Mouse (Mus musculus): Measurements from ENCODE around the gene Retsat. TPM values are rescaled to one million over a fixed set of nuclear protein-coding genes. Genes with fewer than 3 reads are reported as not detected.

Retsat gene
- 10 to 100 TPM; 70.2 to 71.6 TPM for total RNA-seq (2021)
- long read RNA-seq, experiment 1, transcript Retsat-201 (11 exons, 3,027 nt): major isoform, 43 of 54 reads
- long read RNA-seq, experiment 1, partial matches to known transcripts: 9 of 54 reads
- long read RNA-seq, experiment 1, other reads (novel, unspliced or antisense): 2 of 54 reads
- long read RNA-seq, experiment 2, transcript Retsat-201 (11 exons, 3,027 nt): major isoform, 63 of 78 reads
- long read RNA-seq, experiment 2, partial matches to known transcripts: 13 of 78 reads
- long read RNA-seq, experiment 2, other reads (novel, unspliced or antisense): 2 of 78 reads

GRCm38 (mm10) chr6:72597956-72598753 is at the start of gene Retsat, which contains the start of gene Elmod3:
Gene Retsat (plus strand): TSS chr6:72598475.
Gene Elmod3 (minus strand): TSS chr6:72598413.
- DNase-seq: peak; percentile 93 to 94
- intact Hi-C loops (cut with DNase I): no loop called here

DNA sequence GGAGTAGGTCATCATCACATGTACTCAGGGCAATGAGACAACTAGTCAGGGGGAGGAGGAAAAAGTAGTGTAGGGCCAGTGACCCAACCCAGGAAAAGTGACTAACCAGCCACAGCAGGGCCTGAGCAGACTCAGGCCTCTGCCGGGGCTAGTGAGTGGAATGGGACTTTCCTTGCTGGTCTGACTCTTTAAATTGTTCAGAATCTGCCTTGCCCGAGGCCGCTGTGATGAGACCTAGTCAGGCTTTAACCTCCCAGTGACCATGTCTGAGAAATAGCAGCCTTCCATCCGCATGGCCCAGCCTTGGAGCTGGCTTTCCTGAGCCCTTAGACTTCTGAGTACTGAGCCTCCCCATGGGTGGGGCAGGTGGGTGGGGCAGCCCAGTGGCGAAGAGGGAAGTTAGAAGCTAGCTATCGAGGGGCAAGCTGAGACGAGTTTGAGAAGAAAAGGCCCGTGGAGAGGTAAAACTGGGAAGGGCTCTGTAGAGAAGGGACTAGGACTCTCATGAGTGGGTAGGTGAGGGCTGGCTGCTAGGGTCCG is 49.2 kb upstream of the Retsat start:
- DNase-seq: peak in 1 of 2 experiments; percentile 61
- intact Hi-C loops (cut with DNase I): no loop called here

- no peak for DNase-seq
- intact Hi-C loops (cut with DNase I): no loop called here
Measured at GRCm38 (mm10) chr6:72550025-72550424, 48.2 kb upstream of the Retsat start.

DNA sequence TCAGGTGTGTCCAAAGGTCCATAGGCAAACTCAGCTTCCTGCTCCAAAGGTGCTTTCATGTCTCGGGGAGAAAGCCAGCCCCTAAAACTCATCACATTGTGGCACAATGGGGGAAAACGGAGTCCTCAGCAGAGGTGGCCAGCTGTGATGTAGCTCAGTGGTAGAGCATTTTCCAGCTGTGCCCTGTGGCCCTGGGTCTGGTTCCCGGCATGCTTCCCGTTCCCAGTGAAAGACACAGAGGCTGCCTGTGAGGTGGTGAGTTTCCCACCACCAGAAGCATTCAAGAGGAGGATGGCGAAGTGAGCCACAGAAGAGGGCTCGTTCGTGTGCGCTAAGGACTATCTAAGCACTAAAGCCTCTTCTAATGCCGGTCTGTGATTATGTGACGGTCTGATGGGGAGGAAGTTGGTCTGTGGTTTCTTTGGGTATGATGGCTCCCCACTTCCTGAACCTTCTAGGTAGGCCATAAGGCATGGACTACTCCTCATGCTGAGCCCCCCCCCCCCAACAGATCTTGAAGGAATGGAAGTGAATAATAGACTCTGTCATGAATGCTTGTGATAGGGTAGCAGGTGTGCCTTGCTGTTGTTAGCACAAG is 47.7 kb upstream of the Retsat start:
- intact Hi-C loops (cut with DNase I): no loop called here
- DNase-seq: no peak

GRCm38 (mm10) chr6:72552171-72553078 is 45.9 kb upstream of the Retsat start:
- intact Hi-C loops (cut with DNase I): no loop called here
- peak; percentile 57 to 59 for DNase-seq

DNA sequence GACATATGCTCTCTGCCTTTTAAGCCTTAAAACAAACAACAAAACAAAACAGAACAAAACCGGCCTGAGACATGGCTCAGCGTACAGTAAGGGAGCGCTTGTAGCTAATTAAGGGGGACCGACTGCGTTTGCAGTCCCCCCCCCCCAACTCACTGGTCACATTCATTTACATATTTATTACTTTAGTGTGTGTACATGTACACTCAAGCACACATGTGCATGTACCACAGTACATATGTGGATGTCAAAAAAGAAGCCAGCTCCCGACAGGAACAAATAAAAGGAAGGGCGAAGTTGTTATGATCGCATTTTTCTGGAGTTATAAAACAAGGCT is 45.2 kb upstream of the Retsat start:
- no peak for DNase-seq
- intact Hi-C loops (cut with DNase I): no loop called here

DNA sequence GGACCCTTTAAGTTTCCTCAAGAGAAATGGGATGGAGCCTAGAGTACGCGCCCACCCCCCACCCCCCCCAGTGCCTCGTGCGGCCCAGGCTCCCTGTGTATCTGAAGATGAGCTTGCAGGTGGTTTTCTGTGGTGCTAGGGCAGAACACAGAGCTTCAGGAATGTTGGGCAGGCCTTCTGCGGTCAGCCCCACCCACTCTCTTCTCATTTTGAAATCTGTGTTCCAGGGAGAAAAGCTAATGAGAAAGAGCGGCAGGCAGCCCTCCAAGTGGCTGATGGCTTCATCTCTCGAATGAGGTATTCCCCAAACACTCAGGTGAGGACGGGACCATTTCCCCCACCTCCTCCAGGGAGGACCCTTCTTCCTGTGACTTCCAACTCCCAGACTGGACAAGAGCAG is 37.5 kb upstream of the Retsat start:
- intact Hi-C loops (cut with DNase I): no loop called here
- DNase-seq: no peak

GRCm38 (mm10) chr6:72562486-72562885 is 35.8 kb upstream of the Retsat start:
- no peak for DNase-seq
- intact Hi-C loops (cut with DNase I): no loop called here

GRCm38 (mm10) chr6:72562894-72563293 is 35.4 kb upstream of the Retsat start:
- no peak for DNase-seq
- intact Hi-C loops (cut with DNase I): no loop called here

- DNase-seq: no peak
- intact Hi-C loops (cut with DNase I): no loop called here
Measured at GRCm38 (mm10) chr6:72565506-72565905, 32.8 kb upstream of the Retsat start.

GRCm38 (mm10) chr6:72566044-72566443 is 32.2 kb upstream of the Retsat start:
- intact Hi-C loops (cut with DNase I): loop anchor here (1.0 kb wide), 2 partner anchors 31 to 140 kb away; no protein-coding TSS in a partner anchor
- peak; percentile 70 to 81 for DNase-seq

GRCm38 (mm10) chr6:72567508-72567907 is 30.8 kb upstream of the Retsat start:
- DNase-seq: no peak
- intact Hi-C loops (cut with DNase I): no loop called here

DNA sequence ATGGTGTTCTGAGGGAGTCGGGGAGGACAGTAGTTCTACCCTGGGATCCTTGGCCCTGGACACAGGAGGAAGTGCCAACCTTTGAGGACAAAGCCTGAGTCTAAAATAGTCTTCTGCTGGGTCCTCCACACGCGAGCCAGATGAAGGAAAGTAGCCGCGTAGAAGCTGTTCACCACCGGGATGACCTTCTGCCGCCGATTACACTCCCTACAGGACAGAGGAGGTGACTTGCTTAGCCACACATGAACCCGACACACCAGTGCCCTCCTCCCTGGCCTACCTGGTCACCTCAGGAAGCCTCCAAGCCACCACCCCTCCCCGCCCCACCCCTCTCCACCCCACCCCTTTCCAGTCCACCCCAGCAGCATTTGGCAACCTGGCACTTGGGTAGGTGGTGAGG is 29.5 kb upstream of the Retsat start:
- intact Hi-C loops (cut with DNase I): no loop called here
- DNase-seq: no peak

- DNase-seq: no peak
- intact Hi-C loops (cut with DNase I): no loop called here
Measured at GRCm38 (mm10) chr6:72570644-72571397, 27.5 kb upstream of the Retsat start.

DNA sequence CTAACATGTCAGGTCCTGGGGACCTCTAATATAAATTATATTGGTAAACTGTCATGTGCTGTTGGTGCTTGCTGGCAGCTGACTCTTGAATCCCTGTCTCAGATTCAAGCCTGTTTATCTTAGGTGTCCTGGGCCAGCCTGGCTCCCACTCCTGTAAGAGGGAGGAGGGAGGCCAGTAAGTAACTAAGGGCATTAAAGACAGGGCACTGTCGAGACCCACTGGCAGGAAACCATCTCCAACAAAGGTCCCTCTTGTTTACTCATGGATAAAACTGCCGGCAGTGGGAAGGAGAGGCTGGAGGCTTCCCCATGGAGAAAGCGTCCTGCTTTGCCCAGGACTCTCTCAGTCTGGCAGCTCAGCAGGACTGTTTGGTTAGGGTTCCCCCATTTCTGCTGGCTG is 26.4 kb upstream of the Retsat start:
- intact Hi-C loops (cut with DNase I): no loop called here

DNA sequence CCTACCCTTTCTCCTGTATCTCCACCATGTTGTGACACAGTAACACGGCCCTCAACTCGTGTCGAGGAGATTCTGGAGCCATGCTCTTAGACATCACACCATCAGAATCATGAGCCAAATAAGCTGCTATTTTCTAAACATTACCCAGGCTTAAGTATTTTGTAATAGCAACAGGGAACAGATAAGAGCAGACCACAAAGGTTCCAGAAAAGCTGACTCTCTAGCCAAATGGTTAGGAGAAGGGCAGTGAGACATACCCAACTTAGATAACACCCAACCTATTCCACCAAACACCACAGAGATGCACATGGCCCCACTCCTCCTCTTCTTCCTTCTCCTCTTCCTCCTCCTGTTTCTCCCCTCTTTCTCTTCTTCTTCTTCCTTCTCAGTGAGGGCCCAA is 22.2 kb upstream of the Retsat start:
- intact Hi-C loops (cut with DNase I): no loop called here
- no peak for DNase-seq

More for the DNA sequence above, 26.4 kb upstream of the Retsat start:
- DNase-seq: no peak

- intact Hi-C loops (cut with DNase I): no loop called here
- DNase-seq: peak in 1 of 2 experiments; percentile 36
Measured at GRCm38 (mm10) chr6:72581625-72582382, 16.5 kb upstream of the Retsat start.

DNA sequence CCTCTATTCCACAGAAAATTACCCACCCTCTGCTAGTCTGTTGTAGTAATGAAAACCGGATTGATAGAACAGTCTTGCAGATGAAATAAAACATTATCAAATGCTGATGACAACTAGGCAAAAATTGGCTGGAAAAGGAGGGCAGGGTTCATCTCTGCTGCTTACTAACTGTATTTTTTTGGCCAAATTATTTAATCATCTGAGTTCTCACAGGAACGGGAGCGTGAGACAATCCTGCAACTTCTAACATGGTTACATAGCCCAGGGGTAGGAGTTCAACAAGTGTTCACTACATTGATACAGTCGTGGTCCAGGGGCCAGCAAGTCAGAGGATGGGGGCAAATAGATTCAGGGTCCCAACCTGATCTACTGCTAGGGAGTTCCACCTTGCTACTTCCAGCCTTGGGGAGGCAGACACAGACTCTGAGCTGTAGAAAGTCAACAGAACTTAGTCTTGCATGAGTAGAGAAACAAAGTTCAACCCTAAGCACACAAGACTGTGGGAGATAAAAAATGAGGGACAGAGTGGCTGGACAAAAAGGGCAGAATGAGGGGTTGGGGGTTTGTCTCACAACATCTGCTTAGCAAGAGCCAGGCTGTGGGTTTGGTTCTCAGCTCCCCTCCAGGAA is 14.9 kb upstream of the Retsat start:
- DNase-seq: no peak
- intact Hi-C loops (cut with DNase I): no loop called here

Data from gastrocnemius, postnatal 36 days (tissue).